Mouse (Mus musculus) neural tube, embryonic 10.5 days (tissue): ENCODE results near the gene Cfap299.
"Not testable (repeated sequence)": the region's sequence is repeated elsewhere in the genome, so short reads cannot be mapped to it uniquely, and the experiment has no call there.

ENCODE experiments used
- DNase-seq: peaks from one replicate; pipeline ENCODE4 v3.0.0-alpha.2; 2017; ENCODE audit warnings: low spot score; ENCODE audit errors: extremely low spot score

The Cfap299 gene

DNA sequence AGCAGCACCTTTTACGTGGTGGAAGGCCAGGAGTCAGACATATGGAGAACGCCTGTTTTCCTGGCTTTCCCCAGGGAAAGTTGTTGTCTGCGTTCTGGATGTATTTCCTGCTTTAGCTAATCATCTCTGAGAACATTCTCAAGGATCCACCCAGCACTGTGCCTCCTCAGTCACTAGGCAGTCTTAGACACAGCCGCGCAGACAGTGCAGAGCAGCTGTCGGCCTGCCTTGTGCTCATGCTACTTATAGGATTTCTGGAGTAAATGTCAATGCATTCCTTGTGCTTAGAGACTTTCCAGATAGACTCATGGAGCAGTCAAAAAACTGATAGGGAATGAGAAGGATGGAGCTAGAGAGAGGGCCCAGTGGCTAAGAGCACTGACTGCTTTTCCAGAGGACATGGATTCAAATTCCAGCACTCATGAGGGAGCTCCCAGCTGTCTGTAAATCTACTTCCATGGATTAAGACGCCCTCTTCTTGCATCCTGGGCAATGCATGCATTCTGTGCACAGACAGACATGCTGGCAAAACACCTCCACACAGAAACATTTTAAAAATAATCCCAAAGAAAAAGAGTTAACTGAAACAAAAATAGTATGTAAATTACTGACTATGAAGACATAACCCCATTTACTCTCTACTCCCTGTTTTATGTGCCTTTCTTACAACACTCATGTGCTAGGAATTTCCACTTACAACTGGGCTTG lies 193.3 kb downstream of the Cfap299 start:
- DNase-seq: no peak

DNA sequence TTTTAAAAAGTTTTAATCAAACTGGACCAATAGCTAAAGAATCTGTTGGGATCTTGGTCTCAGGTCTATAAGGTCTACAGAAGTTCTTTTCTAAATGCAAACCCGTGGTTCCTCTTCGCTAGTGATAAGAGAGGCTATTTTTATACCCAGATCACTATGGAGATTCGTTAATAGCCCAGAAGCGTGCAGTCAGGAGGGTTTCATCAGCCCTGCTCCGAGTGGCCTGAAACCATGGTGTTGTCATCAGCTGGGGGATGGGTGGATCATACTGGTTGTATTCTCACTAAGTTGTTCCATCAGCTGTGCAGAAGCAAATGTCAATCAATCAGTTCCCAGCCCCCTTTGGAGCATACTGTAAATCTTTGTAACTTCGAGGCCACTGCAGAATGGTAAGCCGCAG lies 193.9 kb downstream of the Cfap299 start:
- DNase-seq: no peak

DNA sequence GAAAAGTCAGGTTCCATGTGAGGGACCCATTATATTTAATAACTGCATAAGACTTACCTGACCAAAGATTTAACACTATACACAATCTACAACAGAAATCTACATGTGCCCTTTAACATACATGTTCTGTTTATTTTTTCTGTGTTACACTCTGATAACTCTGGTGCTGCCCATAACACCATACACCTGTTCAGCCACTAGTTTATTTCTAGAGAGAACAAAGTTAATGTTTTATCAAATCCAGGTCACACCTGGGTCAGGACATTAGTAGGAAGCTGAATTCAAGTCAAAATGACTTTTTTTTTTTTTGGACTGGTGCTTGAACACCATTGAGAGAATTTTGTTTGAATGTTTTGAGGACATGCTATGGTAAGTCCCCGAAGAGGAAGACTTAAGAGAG lies 194.7 kb downstream of the Cfap299 start:
- DNase-seq: no peak

DNA sequence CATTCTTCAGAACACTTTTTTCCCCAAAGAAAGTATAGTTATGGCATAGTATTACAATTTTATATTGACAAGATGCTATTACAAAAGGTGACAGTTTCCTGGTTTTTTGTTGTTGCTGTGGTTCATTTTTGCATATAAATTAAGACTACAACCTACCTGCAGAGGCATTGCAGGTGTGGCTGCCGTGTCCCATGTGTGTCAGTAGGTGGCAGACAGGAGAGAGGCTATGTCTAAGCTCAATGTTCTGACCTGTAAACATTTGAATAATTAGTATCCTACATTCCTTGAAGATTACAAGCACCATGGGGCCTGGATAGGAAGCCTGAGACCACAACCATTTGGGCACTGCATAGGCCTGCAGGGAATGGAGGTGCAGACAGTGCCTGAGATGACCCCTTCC lies 212.2 kb downstream of the Cfap299 start:
- DNase-seq: no peak

DNA sequence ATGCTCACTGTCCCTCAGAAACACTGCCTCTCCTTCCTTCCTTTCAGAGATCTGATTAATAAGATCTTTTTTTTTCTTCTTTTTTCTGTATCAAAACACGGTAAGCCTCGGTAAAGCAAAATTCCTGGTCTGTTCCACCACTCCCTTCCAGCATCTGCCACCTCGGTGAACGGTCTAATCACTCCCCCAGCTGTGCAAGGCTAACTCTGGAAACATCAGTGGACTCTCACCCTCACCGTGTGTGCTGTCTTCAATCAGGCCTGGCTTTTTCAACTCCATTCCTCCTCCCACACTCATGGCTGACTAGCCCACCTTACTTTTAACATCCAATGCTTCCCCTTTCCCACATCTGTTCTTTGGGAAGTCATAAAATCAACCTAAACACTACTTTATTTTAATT lies 221.2 kb downstream of the Cfap299 start:
- DNase-seq: no peak

DNA sequence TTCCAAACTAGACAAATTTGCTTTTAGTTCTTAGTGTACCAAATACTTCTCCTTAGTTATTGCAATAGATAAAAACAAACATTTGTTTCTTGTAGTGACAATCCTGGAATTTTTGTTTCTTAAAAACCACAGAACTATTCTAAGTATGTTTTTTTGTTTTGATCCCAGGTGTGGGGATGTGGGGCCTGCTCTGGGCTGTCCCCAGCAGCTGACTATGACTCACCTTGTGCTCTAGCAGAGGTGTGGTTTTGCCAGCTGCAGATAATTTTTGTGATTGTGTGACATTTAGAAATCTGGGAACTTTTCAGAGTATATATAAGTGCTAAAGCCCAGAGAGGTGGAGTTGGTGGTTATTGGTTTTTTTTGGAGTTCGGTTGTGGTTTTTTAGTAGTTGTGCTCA lies 221.8 kb downstream of the Cfap299 start:
- no peak for DNase-seq

DNA sequence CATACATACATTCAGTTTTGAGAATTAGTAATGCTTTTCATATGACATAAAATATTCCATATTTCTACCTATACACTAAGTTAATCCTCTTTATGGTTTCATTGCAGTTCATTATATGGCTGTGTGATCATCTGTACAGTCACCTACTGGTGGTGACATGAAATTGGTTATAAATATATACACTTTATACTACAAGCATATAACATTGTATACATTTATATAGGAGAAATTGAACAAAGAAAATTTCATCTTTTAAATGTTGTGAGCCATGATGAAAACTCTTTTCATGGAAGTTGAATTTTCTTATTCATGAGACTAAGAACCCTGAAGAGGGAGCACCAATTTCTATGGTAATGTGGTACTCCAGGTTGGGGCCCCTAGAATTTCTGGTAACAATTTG lies 223.3 kb downstream of the Cfap299 start, which contains the start of gene Gm11111:
Gene Gm11111 (plus strand): TSS at position 301 of the 400 bp plus-strand sequence.
- DNase-seq: no peak

DNA sequence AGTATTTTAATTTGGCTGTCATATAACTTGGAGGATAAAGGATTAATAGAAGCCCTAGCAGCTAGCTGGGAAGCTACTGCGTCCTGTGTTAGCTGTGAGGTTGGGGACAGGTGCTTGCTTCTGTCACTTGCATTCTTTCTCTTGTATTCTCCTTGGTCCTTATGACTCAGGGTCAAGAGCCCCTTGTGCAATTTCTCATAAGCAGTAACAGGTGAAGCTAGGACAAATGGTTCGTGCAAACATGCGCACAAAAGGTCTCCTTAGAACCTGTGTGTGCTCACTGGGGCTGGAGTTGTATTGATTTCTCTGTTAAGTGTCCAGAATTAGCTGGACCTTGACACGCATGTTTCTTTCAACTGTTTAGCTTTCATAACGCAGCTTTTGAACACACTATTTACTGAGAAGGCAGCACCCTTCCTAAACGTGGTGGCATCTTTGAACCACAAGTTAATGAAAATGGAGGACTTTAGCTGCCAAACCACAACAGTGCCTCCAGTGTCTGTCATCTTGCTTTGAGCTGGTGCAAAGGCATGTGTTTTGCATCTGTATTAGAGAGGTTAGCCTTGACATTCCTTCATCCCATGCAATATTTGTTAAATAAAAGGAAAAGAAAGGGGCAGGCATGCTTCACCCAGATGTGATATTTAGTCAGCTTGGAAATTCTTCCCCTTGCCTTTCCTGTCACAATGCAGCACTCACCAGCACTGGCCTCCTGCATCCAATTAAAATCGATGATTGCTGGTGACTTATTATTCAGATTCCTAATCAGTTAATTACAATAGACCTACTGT lies 223.9 kb downstream of the Cfap299 start:
- no peak for DNase-seq

DNA sequence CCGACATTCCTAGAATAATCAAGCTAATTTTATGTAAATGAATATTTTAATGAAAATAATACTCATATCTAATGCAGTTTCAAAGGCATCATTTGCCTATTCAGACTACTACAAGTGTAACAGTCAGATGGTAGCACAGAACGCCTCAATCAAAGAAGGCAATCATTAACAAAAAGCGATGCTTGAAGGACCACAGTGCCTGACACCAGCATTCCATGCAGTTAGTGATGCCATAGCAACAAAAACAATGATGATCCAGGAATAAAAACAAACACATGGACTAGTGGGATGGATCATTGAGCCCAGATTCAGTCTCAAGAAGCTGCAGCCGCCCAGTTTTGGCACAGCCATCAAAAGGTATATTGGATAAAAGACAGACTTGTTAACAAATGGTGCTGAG lies 232.2 kb downstream of the Cfap299 start:
- no peak for DNase-seq

DNA sequence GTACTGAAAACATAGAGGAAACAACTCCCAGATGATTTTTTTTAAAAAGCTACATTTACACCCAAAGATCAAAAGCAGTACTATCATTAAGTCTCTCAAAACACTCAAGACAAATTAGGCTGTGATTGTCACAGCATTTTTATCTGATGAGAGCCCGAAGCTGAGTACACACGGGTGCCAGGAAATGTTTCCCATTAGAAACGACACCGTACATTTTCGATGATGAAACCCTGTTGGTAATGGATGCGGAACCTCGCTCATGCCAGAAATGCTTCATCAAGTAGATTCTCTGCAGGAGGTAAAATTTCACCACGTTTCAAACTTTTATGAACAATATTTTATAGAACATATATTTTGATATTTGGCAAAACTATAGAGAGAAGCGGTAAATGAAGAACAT lies 233.7 kb downstream of the Cfap299 start:
- no peak for DNase-seq

DNA sequence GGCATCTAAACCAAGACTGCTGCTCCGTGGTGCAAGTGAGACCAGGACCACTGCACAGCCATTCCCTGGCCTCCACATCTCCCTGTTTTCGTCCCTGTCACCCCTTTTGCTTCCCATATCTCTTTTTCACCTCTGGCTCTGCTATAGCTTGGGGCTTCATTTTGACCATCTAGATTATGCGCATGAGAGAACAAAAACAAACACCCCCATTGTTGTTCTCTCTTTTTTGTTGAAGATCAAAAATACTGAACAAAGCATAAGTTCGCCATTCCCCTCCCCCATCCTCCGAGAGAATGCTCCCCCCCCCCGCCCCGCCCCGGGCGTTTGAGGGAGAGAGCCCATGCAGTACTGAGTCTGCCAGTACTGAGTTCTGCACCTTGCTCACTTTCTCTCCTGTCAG lies 234.7 kb downstream of the Cfap299 start:
- no peak for DNase-seq

DNA sequence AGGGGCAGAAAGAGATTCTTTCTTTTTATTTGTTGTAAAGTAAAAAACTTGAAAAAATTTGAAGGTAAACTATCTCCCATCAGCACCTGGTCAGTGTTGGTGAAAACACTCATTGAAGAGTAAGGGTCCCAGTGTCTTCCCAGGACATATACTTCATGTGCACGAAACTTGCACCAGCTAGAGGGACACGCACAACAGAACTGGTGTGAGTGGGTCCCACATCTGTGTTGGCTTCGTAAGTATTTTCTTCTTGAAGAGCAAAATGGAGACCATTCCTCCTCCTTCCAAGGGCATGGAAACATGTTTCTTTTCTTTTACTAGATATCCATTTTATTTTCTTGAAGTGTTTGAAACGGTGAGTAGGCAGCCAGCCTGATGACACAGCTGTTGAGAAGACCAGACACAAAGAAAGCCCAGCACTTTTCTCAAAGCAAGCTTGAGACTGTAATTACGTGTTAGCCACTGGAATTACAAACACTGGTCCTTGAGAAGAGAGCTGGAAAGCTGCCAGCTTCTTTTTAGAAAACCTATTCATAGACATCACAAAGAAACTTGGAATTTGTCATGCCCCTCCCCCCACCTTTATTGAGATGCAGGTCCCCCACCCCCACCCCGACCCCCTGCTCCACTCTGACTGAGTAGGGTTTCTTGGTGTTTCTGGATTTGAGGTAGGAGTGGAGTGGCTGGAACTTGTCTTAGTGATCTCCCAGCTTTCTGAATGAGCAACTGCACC lies 237.5 kb downstream of the Cfap299 start:
- no peak for DNase-seq

DNA sequence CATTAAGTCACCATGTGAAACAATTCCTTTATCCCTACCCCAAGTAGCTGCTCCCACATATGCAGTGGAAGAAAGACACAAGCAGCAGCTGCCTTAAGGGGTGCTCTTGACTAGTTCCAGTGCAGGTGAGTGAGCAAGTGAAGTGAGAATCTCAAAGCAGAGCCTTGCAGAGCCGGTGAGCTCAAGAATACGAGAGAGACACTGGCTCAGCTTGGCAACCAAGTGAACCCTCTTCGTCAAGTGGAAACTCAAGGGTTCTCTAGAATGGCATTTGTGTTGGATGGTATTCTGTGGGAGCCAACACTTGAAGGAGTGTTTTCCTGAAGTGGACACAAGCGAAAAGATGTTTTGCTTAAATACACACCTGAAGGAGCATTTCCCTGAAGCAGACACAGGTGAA lies 239.4 kb downstream of the Cfap299 start:
- no peak for DNase-seq

DNA sequence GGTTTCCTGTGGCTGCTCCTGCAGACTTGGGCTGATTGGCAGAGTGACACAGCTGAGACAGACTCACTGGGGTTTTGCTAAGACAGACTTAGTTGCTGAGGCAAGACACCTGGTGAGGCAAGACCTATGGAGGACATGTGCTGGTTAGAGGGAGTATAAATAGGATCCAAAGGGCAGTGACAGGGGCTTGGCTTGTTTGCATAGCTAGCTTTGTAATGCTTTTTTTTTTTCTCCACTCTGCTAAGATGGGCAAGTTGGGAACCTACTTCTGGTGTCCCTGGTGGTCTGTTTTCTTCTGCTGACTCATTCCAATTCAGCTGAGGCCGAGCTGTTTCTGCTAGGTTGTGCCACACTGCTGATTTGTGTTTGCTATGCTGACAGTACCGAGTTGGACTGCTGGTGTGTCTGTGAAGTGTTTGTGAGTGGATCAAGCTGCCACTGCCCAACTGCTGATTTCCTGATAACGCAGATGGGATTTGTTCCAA lies 240.0 kb downstream of the Cfap299 start:
- no peak for DNase-seq

DNA sequence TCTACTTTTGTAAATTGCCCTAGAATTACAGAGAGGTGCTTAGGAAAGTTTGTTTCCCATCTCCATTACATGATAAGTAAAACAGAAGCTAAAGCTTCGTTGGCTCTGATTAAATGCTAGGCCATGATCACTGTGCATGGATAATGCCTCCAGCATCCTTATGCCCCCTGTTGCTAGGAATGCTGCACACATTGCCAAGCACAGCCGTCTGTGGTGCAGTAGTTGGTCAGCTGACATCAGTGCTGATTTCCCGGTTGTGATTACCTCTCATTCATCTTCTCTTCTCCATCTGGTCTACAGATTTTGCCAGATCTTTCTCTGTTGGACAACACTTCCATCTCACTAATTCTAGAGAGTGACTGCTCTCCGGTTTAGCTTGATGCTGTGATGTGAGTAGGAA lies 243.3 kb downstream of the Cfap299 start:
- DNase-seq: no peak

DNA sequence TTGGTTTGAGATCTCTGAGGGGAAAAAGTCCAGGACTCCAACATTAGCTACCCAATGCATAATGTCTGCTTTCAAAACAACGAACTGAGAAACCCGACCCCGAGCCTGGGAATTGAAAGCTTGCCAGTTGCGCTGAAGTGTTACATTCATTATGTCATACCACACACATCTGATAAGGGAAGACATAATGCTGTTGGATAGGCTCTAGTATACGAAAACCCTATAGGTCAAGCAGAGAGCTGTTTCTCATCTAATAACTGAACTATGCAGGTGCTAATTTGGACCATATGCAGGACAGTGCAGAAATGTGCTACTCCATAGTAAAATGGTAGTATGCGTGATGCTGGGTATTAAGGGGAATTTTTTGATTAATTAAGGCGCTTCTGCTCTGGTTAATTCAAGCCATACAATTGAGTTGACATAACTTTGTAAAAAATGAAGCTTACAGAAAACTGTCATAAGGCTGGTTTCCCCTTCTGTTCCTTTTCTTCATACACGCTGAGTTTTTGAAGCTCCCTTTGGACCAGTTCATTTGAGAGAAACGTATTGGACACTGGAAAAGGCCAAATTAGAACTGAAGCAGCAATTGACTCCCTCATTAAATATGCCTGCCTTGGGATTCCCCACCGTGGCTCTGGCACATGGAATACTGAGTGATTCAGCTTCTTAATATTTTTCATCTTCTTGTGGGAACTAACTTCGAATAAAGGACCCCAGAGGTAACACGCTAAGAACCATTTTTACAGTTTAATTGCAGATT lies 245.8 kb downstream of the Cfap299 start:
- DNase-seq: no peak

DNA sequence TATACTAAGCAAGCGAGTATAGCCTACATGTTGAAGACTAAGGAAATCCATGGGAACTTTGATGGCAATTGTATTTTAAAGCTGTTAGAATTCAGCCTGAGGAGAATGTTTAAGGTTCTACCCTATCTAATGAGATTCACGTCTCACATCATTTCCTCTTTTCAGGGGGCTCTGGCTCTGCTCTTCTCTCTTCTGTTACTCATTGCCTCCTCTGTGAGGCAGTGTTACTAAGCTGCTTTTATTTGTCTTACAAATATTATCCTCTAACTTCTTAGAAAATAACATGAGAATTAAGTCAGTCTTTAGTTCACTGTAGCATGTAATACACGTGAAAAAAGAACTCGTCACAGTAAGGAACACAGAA lies 246.3 kb downstream of the Cfap299 start:
- DNase-seq: no peak

DNA sequence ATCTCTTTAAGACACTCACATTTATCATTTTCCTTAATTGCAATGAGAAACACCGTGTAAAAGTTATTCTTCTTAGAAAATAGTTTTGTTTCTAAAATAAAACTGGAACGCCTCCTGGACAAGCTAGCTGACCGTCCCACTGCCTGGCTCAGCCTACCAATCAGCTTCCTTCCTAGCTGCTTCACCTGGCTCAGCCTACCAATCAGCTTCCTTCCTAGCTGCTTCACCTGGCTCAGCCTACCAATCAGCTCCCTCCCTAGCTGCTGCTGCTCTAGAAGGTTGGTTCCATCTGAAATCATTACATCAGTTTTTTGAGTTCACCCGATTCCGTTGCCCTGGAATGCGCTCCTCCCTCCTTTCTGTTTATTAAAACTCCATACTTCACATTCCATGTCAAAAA lies 247.4 kb downstream of the Cfap299 start:
- not testable (repeated sequence) for DNase-seq

DNA sequence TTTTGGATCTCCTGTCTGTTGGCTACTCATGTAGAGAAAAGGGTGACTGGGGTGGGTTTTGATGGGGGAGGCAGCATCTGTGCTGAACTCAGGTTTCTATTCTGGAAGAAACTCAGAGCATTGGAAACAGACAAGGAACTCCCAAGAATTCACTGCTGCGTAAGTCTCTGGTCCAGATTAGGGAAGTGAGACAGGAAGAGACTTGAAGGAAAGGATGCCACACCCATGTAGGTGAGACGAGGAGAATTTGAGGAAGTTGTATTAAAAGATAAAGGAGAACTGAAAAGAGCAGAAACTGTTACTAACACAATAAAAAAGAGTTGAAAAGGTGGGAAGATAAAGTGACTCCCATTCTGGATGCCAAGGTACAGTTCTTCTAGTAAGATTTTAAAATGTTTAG lies 249.3 kb downstream of the Cfap299 start:
- DNase-seq: no peak

DNA sequence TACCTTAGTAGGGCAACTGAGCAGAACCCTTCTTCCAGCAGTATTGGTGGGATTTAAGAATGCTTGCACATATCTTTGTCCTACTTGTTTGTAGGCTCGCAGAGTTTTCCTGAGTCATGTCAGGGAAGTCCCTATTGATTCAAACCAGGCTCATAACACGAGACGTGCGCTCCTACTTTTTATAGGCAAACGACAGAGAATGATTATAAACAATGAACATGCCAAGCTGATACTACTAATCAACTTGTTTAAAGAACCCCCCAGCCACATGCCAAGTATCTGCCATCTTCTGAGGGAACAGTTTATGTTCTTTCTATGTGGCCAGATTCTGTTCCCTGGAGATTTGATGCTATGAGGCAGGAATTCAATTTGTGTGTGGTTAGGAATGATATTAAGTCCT lies 251.7 kb downstream of the Cfap299 start:
- DNase-seq: no peak

DNA sequence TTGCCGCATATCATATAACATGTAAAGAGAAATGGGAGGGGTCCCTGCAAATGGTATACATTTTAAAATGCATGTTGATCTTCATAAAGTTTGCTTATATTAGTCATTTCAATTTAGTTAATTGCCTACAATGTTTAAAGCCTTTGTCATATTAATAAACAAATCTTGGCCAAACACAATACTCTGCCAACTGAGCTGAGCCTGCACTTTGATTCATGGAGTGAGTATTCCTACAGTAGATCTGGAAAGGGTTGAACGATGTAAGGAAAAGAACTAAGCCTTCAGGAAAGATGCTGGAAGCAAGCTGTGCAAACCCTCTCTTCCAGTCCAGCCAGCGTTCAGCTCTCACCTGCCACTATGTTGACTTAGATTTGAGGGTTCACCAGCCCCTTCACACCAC lies 252.9 kb downstream of the Cfap299 start:
- DNase-seq: no peak
